Mouse (Mus musculus) kidney, postnatal 4 days (tissue): Measurements from ENCODE around the gene Cdk5rap3.

Experiments
- DNase-seq, 2 experiments: peaks; one replicate each; pipeline ENCODE4 v3.0.0; 2021; ENCODE audit warnings: mixed read lengths in 2 of 2

Gene Cdk5rap3

DNA sequence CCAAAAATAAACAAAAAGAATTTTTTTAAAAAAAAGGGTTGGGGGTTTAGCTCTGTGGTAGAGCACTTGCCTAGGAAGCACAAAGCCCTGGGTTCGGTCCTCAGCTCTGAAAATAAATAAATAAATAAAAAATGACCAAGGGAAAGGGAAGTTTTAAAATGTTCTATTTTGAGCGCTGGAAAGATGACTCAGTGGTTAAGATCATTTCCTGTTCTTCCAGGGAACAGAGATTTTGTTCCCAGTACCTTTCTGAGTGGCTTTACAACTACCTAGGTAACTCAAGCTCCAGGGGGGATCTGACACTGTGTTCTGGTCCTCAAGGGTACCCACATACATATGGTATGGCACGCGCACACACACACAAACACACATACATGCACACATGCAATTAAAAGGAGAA lies 20.4 kb downstream of the Cdk5rap3 start:
- DNase-seq = no peak

DNA sequence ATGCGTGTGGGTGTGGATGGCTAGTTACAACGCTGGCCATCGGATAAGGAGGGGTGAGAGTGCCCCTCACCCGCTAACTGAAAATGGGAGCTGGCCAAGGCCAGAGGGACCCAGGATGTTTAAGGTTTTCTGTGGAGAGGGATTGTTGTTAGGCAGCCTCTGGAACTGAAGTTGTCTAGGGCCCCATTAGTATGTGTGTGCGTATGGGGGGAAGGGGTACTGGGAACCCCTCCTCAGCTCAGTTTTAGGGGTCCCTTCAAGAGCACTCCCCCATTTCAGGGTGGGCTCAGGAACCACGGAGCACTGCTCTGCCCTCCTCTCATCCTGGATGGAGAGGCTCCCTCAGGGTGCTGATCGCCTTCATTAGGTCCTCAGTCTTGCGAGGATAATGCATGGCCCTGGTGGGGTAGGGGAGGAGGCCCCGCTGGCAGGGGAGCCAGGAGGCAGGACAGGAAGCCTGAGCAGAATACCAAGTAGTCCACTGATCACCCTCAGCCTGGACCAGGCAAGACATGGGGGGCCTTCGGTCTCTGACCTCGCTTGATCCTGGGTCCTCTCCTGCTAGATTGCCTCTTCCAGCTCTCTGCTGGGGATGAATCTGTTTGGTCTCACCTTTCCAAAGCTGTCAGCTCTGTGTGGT lies 23.0 kb downstream of the Cdk5rap3 start:
- peak in 1 of 2 experiments; percentile 33 for DNase-seq

DNA sequence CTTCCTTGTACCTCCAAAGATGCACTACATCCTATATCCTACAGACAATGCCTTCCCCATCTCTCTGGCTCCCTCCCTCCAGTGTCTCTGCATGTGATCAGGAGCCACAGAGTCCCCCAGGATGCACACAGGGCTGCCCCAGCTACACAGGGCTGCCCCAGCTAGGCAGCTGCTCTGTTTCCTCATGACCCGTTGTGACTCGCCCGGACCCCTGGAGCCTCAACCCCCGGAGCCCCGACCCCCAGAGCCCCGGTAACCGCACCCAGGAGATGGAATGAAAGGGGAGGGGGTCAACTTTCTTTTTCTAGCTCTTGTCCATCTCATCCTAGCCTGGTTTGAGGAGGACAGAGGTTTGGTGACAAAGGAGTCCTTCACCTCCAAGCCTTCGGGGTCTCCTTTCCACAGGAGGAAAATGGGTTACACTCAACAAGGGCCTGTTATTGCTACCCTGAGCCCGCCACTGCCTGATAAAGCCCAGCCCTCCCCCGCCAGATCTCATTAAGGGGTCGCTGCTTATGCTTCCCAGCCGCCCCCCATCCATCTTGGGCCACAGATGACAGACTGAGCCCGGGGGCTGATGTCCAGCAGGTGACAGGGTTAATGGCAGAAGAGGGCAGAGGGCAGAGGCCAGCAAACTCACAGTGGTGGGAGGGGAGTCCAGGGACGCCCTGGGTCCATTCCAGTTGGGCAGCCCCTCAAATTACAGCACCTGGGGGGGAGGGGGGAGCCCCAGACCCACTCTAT lies 24.3 kb downstream of the Cdk5rap3 start:
- DNase-seq = no peak

DNA sequence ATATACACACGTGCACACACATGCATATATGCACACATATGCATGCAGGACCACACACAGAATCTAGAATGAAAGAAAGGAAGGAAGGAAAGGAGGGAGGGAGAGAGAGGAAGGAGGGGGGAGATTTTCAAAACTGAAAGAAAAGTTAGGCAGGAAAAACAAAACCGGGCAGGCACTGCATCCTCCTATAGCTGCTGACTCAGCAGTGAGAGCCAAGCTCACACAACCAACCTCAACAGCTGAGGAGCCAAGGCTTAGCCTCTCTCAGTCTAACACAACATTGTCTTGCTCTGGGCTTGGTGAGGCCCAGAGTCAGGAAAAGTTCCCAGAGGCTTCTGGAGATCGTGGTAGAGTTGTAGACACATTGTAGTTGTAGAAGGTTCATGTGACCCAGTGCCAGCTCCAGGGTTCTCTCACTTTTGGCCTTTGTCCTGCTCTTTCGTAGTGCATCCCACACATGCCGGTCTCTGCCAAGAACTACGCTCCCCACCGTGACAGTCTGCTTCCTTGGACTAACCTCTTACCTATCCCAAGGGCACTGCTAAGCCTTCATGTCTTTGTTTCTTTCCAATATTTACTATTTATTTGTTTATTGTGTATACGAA lies 29.3 kb downstream of the Cdk5rap3 start:
- no peak for DNase-seq

DNA sequence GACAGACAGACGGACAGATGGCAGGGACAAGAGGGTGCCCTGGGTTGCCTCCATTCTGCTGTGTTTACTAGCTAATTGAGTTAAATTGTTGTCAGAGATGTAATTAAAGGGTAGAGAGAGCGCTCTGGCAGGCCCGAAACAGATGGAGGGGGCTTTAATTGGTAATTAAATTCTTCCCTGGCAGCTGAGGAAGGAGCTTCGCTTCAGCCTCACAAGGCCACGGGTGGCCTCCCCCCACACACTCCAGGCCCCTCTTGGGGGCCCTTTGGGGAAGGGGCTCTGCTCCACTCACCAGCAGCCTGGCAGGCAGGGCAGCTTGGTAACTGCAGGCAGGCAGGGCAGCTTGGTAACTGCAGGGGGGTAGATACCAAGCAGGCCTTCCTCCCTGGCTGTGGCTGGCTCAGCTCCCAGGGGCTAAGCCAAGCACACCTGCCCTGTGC lies 30.4 kb downstream of the Cdk5rap3 start:
- no peak for DNase-seq

DNA sequence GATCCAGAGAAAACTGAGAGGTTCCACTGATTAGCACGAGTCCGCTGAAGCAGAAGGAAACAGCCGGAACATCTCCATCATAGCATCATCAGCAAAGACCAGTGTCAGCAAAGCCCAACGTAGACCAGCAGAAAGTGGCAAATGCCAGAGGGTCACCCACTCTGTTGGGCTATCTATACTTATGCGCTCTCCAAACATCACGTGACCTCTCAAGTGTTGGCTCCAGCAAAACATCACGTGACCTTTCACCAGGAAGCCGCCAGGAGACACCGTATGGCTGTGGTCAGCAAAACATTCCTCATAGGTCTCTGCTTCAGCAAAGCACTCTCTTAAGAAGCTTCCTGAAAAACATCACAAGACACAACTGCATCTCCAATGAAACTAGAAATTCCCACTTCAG lies 36.0 kb downstream of the Cdk5rap3 start:
- no peak for DNase-seq

DNA sequence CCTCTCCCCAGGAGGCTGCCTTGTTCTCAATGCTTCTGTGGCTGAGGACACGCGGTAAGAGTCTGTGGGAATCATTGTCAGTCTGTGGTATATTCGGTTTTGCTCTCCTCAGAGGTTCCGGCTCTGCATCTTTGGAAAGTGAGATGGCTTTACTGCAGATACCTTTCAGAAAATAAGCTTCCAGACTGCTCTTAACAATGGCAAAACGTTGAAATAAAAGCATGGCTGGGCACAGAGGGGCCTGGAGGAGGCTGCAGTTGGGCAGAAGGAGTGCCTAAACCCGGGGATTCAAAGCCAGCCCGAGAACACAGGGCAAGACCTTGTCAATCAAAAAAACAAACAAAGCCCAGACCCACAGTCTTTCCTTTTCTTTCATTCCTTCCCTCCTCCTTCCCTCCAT lies 36.9 kb downstream of the Cdk5rap3 start:
- DNase-seq = no peak

DNA sequence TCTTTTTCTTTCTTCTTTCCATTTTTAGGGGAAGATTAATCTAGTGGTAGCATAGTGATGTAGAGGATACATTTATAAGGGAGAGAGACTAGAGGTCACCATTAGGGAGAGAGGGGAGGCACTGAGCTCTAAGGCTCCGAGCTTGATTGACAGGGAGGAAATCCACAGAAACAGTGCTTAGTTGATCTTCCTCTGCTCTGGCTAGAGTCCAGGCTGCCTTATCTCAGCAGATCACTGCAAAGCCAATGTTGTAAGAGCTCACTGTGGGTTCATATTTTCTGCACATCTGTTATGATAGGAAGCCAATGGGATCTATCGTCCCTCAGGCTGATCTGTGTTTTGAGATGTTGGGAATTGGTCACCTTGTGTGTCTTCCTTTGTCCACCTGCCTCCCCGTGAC lies 37.6 kb downstream of the Cdk5rap3 start:
- DNase-seq = no peak

DNA sequence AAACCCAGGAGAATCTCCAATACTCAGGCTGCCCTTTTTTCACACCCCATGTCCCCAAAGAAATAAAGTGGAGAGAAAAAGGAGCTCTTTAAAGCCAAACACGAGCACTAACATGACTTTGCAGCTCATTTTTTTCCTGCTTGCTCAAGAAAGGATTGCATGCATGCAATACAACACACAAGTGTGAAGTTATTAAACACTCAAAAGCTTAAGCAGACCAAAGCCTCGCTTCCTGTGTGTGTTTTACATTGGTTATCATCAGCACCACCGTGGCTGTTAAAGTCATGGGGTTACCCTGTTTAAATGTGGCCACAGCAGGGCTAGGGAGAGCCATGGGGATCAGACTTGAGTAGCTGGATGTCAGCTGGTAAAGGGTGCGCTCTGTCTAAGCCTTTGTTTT lies 39.2 kb downstream of the Cdk5rap3 start:
- no peak for DNase-seq

DNA sequence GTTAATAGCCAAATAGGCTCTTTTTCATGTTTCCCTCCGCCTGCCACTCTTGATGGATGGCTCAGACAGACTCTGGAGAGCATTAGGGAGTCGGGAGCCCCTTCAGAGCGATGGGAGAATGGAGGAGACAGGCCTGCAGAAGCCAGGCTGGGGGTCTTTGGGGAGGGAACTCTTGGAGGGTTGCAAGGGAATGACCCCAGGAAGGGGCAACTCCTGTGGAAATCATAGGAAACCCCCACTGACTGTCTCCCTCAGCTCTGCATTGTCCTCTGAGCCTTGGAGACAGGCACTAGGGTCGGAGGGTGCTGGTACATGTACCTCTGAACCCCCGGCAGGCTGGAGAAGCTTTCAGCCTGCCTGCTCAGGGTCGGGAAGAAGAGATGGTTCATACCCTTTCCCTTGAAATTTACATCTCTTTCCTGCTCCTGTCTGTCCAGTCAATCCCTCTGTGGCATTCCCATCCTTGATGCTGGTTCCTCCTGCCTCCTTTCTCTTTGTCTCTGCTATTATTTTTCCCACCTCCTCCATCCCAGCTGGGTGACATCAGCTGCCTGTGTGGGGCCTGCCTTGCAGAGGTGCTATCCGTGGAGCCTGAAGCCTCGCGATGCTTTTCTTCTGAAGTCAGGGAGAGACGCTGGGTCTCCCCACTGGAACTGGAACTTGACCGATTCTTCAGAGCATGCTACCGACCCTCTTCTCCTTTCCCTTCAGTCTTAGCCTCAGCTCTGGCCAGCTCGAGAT lies 39.8 kb downstream of the Cdk5rap3 start:
- DNase-seq = peak in 1 of 2 experiments; percentile 48

DNA sequence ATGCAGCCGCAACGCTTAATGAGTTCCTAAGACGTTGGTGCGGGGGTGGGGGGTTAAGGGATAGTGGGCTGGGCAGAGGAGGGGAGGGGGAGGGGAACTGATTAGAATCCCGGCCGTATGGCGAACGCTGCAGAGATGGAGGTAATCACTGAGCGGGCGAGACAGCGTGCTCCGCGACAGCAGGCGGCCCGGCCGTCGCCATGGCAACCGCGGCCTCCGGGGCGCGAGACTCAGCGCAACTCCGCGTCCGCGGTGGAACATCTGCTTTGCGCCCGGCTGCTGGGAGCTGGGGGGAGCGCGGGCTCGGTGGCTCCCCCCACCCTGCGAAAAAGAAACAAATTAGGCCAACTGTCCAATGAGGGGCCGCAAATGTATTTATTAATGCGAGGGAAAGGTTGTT lies 40.6 kb downstream of the Cdk5rap3 start:
- DNase-seq = peak; percentile 84 to 90

DNA sequence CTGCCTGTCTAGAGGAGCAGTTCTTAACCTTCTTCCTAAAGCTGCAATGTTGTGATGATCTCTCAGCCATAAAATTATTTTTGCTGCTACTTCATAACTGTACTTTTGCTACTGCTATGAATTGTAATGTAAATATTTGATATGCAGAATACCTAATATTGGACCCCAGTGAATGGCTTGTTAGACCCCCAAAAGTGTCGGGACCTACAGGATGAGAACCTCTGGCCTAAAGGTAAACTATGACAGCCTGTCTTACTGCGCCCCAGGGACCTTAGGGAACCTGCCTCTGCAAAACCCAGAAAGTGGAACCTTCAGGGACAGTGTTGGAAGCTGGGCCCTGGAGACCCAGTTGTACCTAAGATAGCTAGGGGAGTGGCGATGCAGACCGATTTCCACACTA lies 41.0 kb downstream of the Cdk5rap3 start:
- DNase-seq = no peak

DNA sequence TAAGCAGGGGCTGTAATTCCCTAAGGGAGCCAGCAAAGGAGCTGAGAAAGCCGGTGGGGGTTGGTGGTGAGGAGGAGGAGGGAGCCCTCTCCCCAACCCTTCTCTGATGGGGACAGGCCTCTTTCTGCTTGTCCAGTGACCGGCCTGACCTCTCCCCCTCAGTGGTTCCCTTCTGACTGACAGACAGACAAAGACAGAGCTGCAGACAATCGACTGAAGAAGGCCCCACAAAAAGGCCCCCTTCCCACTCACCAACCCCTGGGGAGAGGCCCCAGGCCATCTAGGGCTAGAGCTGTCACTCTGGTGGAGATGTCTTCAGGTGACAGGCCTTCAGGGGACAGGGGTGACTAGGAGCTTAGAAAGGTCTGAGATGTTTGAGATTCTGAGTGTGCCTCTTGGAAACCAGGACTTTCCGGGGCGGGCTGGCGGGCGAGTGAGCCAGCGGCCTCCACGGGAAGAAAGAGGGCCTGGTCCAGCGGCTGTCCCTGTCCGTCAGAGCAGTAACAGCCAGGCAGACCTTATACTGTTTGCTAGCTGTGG lies 42.6 kb downstream of the Cdk5rap3 start:
- peak in 1 of 2 experiments; percentile 29 for DNase-seq

DNA sequence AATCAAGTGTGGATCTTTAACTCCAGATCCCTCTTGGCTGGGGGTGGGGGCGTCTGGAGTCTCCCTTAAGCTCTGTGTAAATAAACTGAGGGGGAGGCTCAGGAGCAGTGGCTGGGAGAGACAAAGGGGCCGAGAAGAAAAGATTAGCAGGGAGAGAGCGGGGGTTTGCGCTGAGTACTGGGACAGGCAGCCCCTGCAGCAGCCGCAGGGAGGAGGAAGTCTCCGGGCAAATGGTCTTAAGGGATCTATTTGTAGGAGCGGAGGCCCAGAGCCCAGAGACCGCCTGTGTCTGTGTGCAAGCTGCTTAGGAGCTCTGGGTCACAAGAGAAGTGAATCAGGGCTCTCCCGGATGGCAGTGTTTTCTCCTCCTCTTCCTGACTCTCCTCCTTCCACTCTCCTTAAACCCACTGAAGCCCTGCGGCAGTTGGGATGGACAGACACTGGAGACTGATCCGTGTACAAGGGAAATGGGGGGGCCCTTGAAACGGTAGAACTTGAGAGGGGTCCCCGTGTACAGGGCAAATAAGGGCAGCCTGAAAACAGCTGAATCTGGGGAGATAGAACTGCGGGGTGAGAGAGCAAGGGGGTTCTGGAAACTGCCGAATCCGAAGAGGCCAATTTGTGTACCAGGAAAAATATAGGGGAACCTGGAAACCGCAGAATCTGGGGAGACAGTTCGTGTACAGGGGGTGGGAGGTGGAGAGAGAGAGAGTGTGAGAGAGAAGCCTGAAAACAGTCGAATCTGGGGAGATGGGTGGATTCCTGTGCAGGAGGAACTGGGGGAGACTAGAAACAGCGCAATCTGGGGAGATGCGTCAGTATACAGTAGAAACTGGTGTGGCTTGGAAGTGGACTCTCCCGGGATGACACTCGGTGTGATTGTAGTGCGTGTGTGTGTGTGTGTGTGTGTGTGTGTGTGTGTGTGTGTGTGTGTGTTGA lies 43.6 kb downstream of the Cdk5rap3 start:
- peak; percentile 50 to 61 for DNase-seq

DNA sequence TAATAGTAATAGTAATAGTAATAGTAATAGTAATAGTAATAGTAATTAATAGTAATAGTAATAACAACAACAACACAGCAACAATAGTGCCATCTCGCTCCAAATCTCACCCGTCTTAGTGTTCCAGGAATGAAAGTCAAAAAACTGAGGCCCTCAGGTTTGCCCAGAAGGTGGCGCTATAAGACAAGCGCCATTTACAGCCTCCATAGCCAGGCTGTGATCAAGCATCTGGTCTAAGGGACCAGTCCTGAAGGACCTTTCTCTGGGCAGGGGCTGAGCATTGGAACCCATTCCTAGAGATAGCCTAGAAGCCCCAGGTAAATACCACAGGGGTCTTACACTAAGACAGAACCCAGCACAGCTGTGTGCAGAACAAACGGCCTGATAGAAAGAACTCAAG lies 49.1 kb downstream of the Cdk5rap3 start:
- peak; percentile 80 to 85 for DNase-seq

DNA sequence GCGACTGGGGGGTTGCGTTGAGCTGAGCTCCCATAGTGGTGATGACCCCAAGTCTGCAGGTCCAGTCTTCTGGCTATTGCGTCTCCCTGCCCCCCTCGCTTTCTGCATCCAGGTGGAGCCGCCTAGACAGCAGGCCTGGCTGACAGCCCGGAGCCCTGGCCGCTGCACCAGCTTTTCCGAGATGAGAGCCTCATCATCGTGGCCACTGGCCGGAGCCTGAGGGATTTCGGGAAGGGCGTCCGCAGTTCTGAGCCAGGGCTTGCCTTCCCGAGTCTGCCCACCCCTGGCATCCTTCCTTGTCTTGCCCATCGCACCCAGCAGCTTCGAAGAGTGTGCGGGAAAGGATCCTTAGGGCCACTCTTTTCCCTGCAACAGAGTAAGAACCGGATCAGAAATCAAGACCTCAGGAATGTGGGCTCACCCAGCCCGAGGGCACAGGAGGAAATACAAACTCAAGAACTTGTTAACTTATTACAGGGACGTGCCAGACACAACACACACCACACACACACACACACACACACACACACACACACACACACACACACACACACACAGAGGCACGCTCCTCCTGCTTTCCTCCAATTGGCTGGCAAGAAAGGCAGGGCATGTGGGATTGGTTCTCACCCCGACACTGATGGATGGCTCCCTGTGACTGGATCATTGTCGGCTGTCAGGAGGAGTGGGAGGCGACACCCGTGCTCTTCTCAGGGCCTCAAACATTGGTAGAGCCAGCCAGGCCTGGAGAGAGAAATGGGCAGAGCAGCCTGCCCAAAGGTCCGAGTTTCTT lies 52.9 kb downstream of the Cdk5rap3 start:
- DNase-seq = peak; percentile 66 to 76

DNA sequence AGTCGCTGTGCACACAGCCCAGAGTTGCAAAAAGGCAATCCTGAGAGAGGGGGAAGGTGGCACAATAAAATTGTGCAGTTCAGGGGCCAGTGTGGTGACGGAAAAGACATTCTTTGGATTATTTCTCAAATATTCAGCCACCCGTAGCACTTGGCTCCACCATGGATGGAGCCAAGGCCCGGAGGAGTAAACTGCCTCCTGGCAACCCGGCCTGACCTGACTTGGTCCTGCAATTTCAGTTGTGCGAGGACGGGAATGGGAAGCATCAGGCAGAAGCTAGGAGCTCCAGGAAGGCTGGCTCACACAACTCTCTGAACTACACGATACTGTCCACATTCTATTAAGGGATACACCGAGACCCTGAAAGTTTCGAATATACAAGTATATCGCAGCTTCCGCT lies 53.8 kb downstream of the Cdk5rap3 start:
- DNase-seq = peak; percentile 34 to 51

DNA sequence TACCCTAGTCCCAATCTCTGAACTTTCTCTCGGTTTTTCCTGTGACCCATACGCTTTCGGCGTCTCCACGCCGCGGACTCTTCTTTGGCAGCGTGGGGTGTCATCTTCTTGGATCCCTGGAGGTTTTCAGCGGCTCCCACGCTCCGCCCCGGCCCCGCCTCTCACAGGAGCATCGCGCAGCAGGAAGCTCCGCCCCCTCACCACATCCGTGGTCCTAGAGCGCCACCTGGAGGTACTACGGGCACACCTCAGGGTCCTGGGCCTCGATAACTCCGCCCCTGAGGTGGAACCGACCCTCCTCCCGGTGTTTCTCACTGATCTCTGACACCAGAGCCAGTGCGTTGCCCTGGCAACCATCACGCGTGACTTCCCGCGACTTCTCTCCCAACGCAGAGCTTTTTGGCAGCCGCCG lies 54.4 kb downstream of the Cdk5rap3 start:
- DNase-seq = peak; percentile 96 to 97

DNA sequence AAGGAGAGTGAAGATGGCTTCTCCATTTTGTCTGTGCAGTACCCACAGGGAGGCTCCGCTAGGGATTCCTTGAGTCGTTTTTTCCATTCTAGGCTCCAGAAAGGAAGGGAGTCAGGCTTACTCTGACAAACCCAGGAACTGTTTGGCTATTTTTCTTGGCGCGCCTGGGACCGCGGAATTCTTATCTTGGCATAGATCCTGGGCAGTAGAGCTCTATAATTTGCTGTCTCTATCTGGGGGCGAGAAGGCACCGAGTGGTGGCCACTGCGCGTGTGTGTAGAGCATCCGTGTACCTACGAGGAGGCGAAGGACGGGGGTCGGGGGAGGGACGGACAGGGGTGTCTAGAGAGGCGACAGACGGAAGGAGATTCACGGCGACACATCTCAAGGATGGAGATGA lies 54.9 kb downstream of the Cdk5rap3 start:
- DNase-seq = peak; percentile 63 to 75

DNA sequence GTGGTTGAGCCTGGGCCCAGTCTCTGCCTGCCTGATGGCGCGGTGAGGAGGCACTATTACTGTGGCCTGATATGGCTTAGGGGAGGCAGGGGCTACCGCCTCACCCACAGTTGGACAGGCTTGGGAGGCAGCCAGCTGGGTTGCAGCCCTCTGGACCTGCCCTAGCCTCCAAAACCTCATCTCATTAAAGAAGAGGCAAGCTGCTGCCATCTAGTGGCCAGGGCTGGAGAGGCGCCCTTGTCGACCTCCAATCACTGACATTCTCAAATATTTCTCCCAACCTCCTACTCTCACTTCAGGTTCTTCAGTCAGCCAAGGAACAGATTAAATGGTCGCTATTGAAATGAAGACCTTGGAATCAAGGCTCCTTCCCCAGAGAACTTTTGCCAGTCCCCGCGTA lies 55.7 kb downstream of the Cdk5rap3 start:
- peak; percentile 93 to 94 for DNase-seq

DNA sequence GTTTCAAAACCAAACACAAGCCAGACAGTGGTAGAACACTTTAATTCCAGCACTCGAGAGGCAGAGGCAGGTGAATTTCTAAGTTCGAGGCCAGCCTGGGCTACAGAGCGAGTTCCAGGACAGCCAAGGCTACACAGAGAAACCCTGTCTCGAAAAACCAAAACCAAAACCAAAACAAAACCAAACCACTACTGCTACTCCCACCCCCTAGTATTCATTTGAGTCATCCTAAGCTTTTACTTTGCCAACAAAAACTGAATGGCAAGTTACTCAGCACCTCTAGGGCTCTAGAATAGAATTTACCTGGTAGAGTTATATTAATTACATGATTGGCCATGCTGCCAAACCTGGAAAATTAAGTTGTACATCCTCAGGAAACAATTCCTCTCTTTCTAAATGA lies 56.7 kb downstream of the Cdk5rap3 start:
- no peak for DNase-seq
